Mouse (Mus musculus) olfactory bulb, adult 2 months (tissue): ENCODE results near the gene Efcab5.

Experiments
- CTCF ChIP-seq: fragments of 200-500 bp; IDR thresholded peaks from 2 replicates; pipeline ENCODE4 v1.5.1; 2012; ENCODE audit warnings: low read depth, mild to moderate bottlenecking, low read length, moderate library complexity; ENCODE audit not compliant: insufficient read depth
- POLR2A ChIP-seq: fragments of 200-500 bp; IDR thresholded peaks from 2 replicates; pipeline ENCODE4 v1.6.1; 2012; ENCODE audit warnings: mild to moderate bottlenecking, low read depth, low read length, moderate library complexity; ENCODE audit not compliant: insufficient read depth

- TF ChIP-seq CTCF (no peak), POLR2A (no peak)
These were observed 90.3 kb downstream of the Efcab5 start for GRCm38 (mm10) chr11:77098332-77098972.
